Mouse (Mus musculus) midbrain, embryonic 14.5 days (tissue): ENCODE results near the gene T. TPM values are rescaled to one million over a fixed set of nuclear protein-coding genes. Genes with fewer than 3 reads are reported as not detected.
A peak's percentile ranks its signal among the peaks of the same experiment; 100 is the strongest.

Experiments used
- ATAC-seq: fragments of 200-750 bp; cut with Nextera tagmentation; 2 replicates; pipeline ENCODE4 v1.8.0; 2017; ENCODE audit warnings: moderate number of reproducible peaks, moderate library complexity; ENCODE audit not compliant: low FRiP score, low TSS enrichment
- DNase-seq: peaks from one replicate; pipeline ENCODE4 v3.0.0-alpha.2; 2015
- H3K27ac ChIP-seq: fragments of 300-500 bp; sonication (generic); replicated peaks from 2 replicates; pipeline ENCODE4 v1.5.1; 2014; ENCODE audit warnings: mild to moderate bottlenecking, low read depth, low read length, moderate library complexity
- H3K27me3 ChIP-seq: fragments of 300-500 bp; sonication (generic); 2 replicates; pipeline ENCODE4 v1.6.1; 2014; ENCODE audit warnings: low read length, control low read depth, mixed read lengths; ENCODE audit not compliant: control insufficient read depth, insufficient read depth
- H3K36me3 ChIP-seq: fragments of 300-500 bp; sonication (generic); 2 replicates; pipeline ENCODE4 v1.6.1; 2014; ENCODE audit warnings: low read length, control low read depth; ENCODE audit not compliant: control insufficient read depth, insufficient read depth
- H3K4me1 ChIP-seq: fragments of 300-500 bp; sonication (generic); 2 replicates; pipeline ENCODE4 v1.6.1; 2014; ENCODE audit warnings: mild to moderate bottlenecking, antibody characterized with exemption, low read length, control low read depth; ENCODE audit not compliant: control insufficient read depth, insufficient read depth
- H3K4me2 ChIP-seq: fragments of 300-500 bp; sonication (generic); 2 replicates; pipeline ENCODE4 v1.6.1; 2014; ENCODE audit warnings: mild to moderate bottlenecking, low read length, moderate library complexity
- H3K4me3 ChIP-seq: fragments of 300-500 bp; sonication (generic); replicated peaks from 2 replicates; pipeline ENCODE4 v1.5.1; 2014; ENCODE audit warnings: low read depth, low read length
- H3K9ac ChIP-seq: fragments of 300-500 bp; sonication (generic); replicated peaks from 2 replicates; pipeline ENCODE4 v1.6.1; 2014; ENCODE audit warnings: mild to moderate bottlenecking, low read length, moderate library complexity
- H3K9me3 ChIP-seq: fragments of 300-500 bp; sonication (generic); 2 replicates; pipeline ENCODE4 v1.6.1; 2016; ENCODE audit warnings: low read length, control low read depth, mixed read lengths; ENCODE audit not compliant: control insufficient read depth
- WGBS: fragments of 180-500 bp; shearing (Covaris S2); extraction: QIAGEN DNeasy Blood & Tissue Kit; methylation state at CpG from one replicate; pipeline ENCODE4 v1.1.7; 2014; 5-methylcytosine and 5-hydroxymethylcytosine counted together
- polyA plus RNA-seq: library from polyadenylated mRNA; unstranded; fragments of >200 nt; fragmentation: Nextera tagmentation; extraction: Ambion mirVana; gene quantifications from 2 replicates; pipeline ENCODE4 v1.2.1, GENCODE M21; 2014

The T gene
- polyA plus RNA-seq, 1 experiment from 2014 or later, result 0.43 TPM

DNA sequence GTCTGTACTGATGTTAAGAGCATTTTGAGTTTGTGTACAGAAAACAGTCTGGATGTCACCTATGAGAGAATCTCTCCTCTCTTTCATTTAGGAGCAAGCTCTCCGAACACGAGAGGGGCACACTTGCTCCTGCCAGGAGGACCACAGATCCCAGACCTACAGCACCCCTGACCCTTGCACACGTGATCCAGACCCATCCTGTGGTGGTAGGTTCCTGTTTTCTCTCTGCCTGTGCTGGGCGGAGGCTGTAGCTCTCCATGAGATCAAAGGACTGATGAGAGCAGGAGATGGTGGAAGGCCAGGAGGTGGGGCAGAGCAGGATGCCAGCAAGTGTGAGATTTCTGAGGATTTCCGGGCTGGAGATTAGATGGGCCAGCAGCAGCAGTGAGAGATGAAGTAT is 12.7 kb upstream of the T start:
- Histone ChIP-seq H3K36me3 (no peaks in the 10 kb centered on the region), H3K27me3 (no peaks in the 10 kb centered on the region), H3K4me3 (no peak overlapping the region), H3K27ac (no peak overlapping the region), H3K4me1 (no peaks in the 10 kb centered on the region), H3K4me2 (no peak overlapping the region), H3K9ac (no peak overlapping the region), H3K9me3 (no peaks in the 10 kb centered on the region)
- DNase-seq, result no peak
- 57% methylated on average over 5 of the region's 5 CpGs for WGBS
- no peak for ATAC-seq

- H3K27me3 ChIP-seq, result no peaks in the 10 kb centered on the region; the same call in 1 of the 2 replicates
- 41% methylated on average over 2 of the region's 2 CpGs for WGBS
- H3K9me3 ChIP-seq, result no peaks in the 10 kb centered on the region
- no peak overlapping the region for H3K4me2 ChIP-seq
- H3K4me1 ChIP-seq, result no peaks in the 10 kb centered on the region
- no peak for ATAC-seq
- H3K36me3 ChIP-seq, result no peaks in the 10 kb centered on the region
- H3K9ac ChIP-seq, result no peak overlapping the region
- no peak overlapping the region for H3K27ac ChIP-seq
- H3K4me3 ChIP-seq, result no peak overlapping the region
- no peak for DNase-seq
Observed at GRCm38 (mm10) chr17:8423283-8423682, 10.9 kb upstream of the T start.

- Histone ChIP-seq H3K27me3 (peaks cover 61% of the 10 kb centered on the region), H3K4me3 (no peak overlapping the region), H3K4me1 (0 out of 2 replicates have a peak, but pooled peaks cover 5% of the 10 kb centered on the region), H3K27ac (no peak overlapping the region), H3K9ac (no peak overlapping the region), H3K4me2 (no peak overlapping the region), H3K9me3 (no peaks in the 10 kb centered on the region), H3K36me3 (no peaks in the 10 kb centered on the region)
- 1% methylated on average over 16 of the region's 16 CpGs for WGBS
- ATAC-seq (no peak), DNase-seq (no peak)
Observed at GRCm38 (mm10) chr17:8429436-8429835, 4.8 kb upstream of the T start.

GRCm38 (mm10) chr17:8429896-8430295 is 4.3 kb upstream of the T start:
- ATAC-seq (no peak), DNase-seq (no peak)
- Histone ChIP-seq H3K4me2 (no peak overlapping the region), H3K27me3 (peaks cover 66% of the 10 kb centered on the region), H3K27ac (no peak overlapping the region), H3K36me3 (no peaks in the 10 kb centered on the region), H3K9me3 (no peaks in the 10 kb centered on the region), H3K4me1 (0 out of 2 replicates have a peak, but pooled peaks cover 5% of the 10 kb centered on the region), H3K9ac (no peak overlapping the region), H3K4me3 (no peak overlapping the region)
- 0% methylated on average over 5 of the region's 5 CpGs for WGBS

DNA sequence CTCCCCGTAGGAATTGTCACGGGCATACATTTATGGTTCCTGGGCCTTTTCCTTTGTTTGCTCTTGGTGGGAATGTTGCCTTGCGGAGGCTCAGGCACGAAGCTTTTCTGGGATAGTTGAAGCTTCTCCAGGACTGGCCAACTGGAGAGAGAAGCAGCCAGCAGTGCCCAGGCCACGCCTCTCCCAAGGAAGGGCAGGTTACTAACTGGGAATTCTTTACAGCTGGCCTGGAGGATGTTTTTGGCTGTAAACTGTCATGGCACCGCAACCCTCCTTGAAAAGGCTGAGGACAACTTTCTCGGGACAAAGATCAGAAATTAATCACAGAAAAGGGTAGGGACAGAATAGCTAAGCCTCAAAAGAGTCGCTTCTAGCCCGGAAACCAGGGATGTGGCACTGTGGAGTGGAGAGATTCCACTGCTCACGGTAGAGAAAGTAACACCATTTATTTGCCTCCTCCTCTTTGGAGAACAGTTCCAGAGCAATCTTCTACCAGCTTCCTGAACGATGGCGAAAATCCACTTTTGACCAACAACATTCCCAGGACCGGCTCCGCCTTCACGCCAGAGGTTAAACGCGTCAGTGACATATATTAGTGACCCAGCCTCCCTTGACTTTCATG is 1.9 kb upstream of the T start:
- H3K4me2 ChIP-seq, result no peak overlapping the region
- 2% methylated on average over 17 of the region's 17 CpGs for WGBS
- H3K4me1 ChIP-seq, result 0 out of 2 replicates have a peak, but pooled peaks cover 5% of the 10 kb centered on the region
- H3K9ac ChIP-seq, result no peak overlapping the region
- no peak overlapping the region for H3K27ac ChIP-seq
- H3K27me3 ChIP-seq, result peaks cover 88% of the 10 kb centered on the region
- H3K36me3 ChIP-seq, result no peaks in the 10 kb centered on the region
- DNase-seq (no peak), ATAC-seq (no peak)
- no peaks in the 10 kb centered on the region for H3K9me3 ChIP-seq
- no peak overlapping the region for H3K4me3 ChIP-seq

- no peak for DNase-seq
- Histone ChIP-seq H3K4me3 (peak overlapping the region; percentile 13; the same call in 1 of the 2 replicates), H3K36me3 (no peaks in the 10 kb centered on the region), H3K9me3 (no peaks in the 10 kb centered on the region), H3K9ac (no peak overlapping the region), H3K4me2 (peak overlapping the region; percentile 39), H3K4me1 (0 out of 2 replicates have a peak, but pooled peaks cover 5% of the 10 kb centered on the region), H3K27me3 (peaks cover 98% of the 10 kb centered on the region), H3K27ac (no peak overlapping the region)
- ATAC-seq, result no peak
- under 1% methylated on average over 52 of the region's 52 CpGs for WGBS
Observed at GRCm38 (mm10) chr17:8433121-8433977, 874 bp upstream of the T start.

DNA sequence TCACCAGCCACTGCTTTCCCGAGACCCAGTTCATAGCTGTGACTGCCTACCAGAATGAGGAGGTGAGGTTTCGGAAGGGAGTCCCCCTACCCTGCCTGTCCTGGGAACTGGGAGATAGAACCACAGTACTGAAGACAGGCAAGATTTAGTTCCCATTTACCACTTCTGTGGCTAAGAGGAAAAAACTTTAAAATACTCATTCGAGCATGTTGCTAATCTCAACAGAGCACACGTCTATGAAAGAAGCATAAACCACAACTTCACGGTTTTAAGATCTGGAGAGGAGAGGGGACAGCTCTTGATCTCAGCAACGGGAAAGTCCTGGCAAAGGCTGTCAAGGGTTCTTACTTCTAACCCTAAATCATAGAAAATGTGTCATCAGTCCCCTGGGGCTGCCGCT is 2.0 kb downstream of the T start:
- Histone ChIP-seq H3K36me3 (no peaks in the 10 kb centered on the region), H3K4me2 (no peak overlapping the region), H3K4me3 (no peak overlapping the region), H3K9me3 (no peaks in the 10 kb centered on the region), H3K27me3 (peaks cover 78% of the 10 kb centered on the region), H3K4me1 (0 out of 2 replicates have a peak, but pooled peaks cover 5% of the 10 kb centered on the region), H3K27ac (no peak overlapping the region), H3K9ac (no peak overlapping the region)
- 16% methylated on average over 7 of the region's 7 CpGs for WGBS
- ATAC-seq (no peak), DNase-seq (no peak)

- no peak for DNase-seq
- no peaks in the 10 kb centered on the region for H3K9me3 ChIP-seq
- H3K27me3 ChIP-seq, result peaks cover 2% of the 10 kb centered on the region; the same call in 1 of the 2 replicates
- no peak overlapping the region for H3K27ac ChIP-seq
- no peaks in the 10 kb centered on the region for H3K4me1 ChIP-seq
- ATAC-seq, result no peak
- H3K36me3 ChIP-seq, result no peaks in the 10 kb centered on the region
- H3K4me3 ChIP-seq, result no peak overlapping the region
- H3K9ac ChIP-seq, result no peak overlapping the region
- 68% methylated on average over 3 of the region's 3 CpGs for WGBS
- H3K4me2 ChIP-seq, result no peak overlapping the region
Observed at GRCm38 (mm10) chr17:8444062-8444461, 9.8 kb downstream of the T start.
